Mouse (Mus musculus) erythroblast, adult 5-6 weeks (primary cell): ENCODE results near the gene Enpp7. TPM values are rescaled to one million over a fixed set of nuclear protein-coding genes. Genes with fewer than 3 reads are reported as not detected.

Experiments
- ATAC-seq: replicated peaks from 2 replicates; pipeline ENCODE4 v1.8.0; 2016; ENCODE audit warnings: moderate number of reproducible peaks, mild to moderate bottlenecking, moderate TSS enrichment, inconsistent platforms; ENCODE audit not compliant: poor library complexity, low FRiP score, severe bottlenecking
- total RNA-seq, 2 experiments: library from RNA; stranded (forward) in 1 of 2; stranded (reverse) in 1 of 2; fragments of 150-400 nt in 1 of 2; fragments of 200-764, 138-1000 nt in 1 of 2; gene quantifications; 2 replicates each; pipeline versions ENCODE4 v1.2.3 to v1.2.4; 2015 to 2017; ENCODE audit warnings: low replicate concordance in 2 of 2

The Enpp7 gene
- total RNA-seq, 2 experiments from 2014 or later = not detected

- no peak for ATAC-seq
These were observed 4.8 kb downstream of the Enpp7 start for GRCm38 (mm10) chr11:118992781-118993180.

- no peak for ATAC-seq
These were observed 7.5 kb downstream of the Enpp7 start for GRCm38 (mm10) chr11:118995448-118995847.

- ATAC-seq = no peak
These were observed 9.2 kb downstream of the Enpp7 start for GRCm38 (mm10) chr11:118997182-118997581.

GRCm38 (mm10) chr11:118998540-118999265, 10.7 kb downstream of the Enpp7 start:
- ATAC-seq = 0 out of 2 replicates have a peak, but pooled peaks have one; percentile 46

- ATAC-seq = no peak
These were observed 11.4 kb downstream of the Enpp7 start for GRCm38 (mm10) chr11:118999361-118999804.

- no peak for ATAC-seq
These were observed 12.9 kb downstream of the Enpp7 start for GRCm38 (mm10) chr11:119000877-119001276.

- ATAC-seq = no peak
These were observed 13.6 kb downstream of the Enpp7 start for GRCm38 (mm10) chr11:119001493-119002128.

GRCm38 (mm10) chr11:119005547-119006275, 17.7 kb downstream of the Enpp7 start:
- ATAC-seq = no peak

GRCm38 (mm10) chr11:119006462-119006861, 18.5 kb downstream of the Enpp7 start:
- ATAC-seq = no peak

GRCm38 (mm10) chr11:119007461-119008456, 19.8 kb downstream of the Enpp7 start:
- no peak for ATAC-seq

GRCm38 (mm10) chr11:119014455-119014854, 26.5 kb downstream of the Enpp7 start:
- ATAC-seq = no peak

GRCm38 (mm10) chr11:119017506-119017905, 29.5 kb downstream of the Enpp7 start:
- ATAC-seq = no peak

GRCm38 (mm10) chr11:119021180-119021579, 33.2 kb downstream of the Enpp7 start:
- no peak for ATAC-seq

- ATAC-seq = no peak
These were observed 34.3 kb downstream of the Enpp7 start for GRCm38 (mm10) chr11:119022068-119022894.

GRCm38 (mm10) chr11:119022895-119023615, 35.1 kb downstream of the Enpp7 start, which contains the start of gene Cbx2:
Gene Cbx2, plus strand, starts transcription at chr11:119022962.
- ATAC-seq = no peak

- ATAC-seq = no peak
These were observed 35.6 kb downstream of the Enpp7 start for GRCm38 (mm10) chr11:119023616-119023980.

- no peak for ATAC-seq
These were observed 36.3 kb downstream of the Enpp7 start for GRCm38 (mm10) chr11:119024260-119024659.

GRCm38 (mm10) chr11:119026203-119026602, 38.2 kb downstream of the Enpp7 start:
- ATAC-seq = no peak
